Mouse (Mus musculus): ENCODE data around the gene Ddt.
"Not testable (repeated sequence)": the region's sequence is repeated elsewhere in the genome, so short reads cannot be mapped to it uniquely, and the experiment has no call there.

Ddt gene

GRCm38 (mm10) chr10:75767756-75768155, 5.5 kb downstream of the Ddt start:
- not testable (repeated sequence) for DNase-seq

DNA sequence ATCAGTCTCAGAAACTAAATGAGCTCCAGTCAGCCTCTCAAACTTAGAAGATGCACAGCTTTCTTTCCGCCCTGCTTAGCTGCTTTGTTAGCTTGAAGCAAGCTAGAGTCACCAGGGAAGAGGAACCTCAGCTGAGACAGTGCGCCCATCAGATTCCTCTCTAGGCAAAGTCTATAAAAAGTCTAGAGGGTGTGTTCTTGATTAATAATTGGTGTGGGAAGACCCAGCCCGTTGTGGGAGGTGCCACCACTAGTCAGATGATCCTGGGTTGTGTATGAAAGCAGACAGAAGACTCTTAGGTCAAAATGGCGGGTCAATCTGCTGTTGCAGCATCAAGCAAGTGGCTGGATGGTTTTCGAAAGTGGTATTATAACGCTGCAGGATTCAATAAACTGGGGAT, 6.4 kb downstream of the Ddt start:
- peak; percentile 57 to 73 for DNase-seq

GRCm38 (mm10) chr10:75764519-75765473, 8.4 kb downstream of the Ddt start:
- DNase-seq, result peak; percentile 64 to 79

- peak; percentile 98 to 99 for DNase-seq
Observed at GRCm38 (mm10) chr10:75763682-75764518, 9.3 kb downstream of the Ddt start, which contains the start of gene Cabin1. Gene Cabin1, minus strand, starts transcription at chr10:75764341.

- DNase-seq, result no peak
Observed at GRCm38 (mm10) chr10:75762413-75762812, 10.8 kb downstream of the Ddt start.

- no peak for DNase-seq
Observed at GRCm38 (mm10) chr10:75760311-75760710, 12.9 kb downstream of the Ddt start.

DNA sequence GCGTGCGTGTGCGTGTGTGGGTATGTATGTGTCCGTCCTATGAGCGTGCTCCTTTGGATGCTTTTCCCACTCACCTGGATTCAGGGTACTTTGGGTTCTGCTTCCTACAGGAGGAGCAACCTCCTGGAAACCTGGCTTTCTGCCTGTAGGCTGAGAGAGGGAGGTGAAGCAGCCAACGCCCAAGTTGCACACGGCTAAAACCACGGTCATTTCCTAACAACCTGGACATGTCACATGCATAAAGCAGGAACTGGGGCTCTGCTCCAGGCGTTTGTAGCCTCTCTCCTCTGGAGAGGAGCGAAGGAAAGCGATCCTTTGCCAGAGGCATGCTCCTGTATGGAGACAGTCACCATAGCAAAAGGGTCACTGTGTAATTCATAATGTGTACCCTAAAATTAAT, 16.5 kb downstream of the Ddt start:
- no peak for DNase-seq

DNA sequence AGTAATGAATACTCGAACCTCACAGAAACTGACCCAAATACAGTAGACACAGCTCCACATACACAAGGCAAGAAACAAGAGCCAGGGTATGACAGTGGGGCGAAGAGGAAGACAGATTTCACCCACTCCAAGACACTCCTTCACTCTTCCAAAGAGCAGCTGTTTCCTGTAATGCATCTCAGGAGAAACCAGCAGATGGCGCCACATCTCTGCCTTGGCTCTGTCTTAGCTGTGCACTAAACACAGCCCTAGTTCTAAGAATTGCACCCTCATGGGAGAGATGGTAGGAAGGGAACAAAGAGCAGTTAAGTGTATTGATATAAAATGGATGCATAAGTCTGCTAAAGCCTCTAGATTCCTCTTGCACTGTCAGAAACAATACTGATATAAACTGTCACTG, 29.2 kb downstream of the Ddt start:
- peak; percentile 76 to 92 for DNase-seq

DNA sequence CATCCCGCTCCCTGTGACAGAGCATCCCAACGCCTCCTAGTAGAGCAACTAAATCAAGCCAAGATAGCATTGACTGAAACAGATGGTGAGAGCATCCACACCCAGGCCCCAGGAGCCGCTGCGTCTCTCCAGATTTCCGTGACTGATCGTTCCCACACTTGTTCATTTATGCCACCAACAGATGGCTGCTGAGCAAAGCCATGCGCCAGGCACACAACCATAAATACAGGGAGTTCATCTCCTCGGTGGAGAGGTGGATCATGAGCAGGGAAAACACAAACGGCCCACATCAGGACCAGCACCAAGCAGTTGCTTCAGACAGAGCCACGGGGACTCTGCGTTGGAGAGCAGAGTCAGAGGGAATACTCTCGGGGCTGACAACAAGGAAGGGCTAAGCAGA, 29.8 kb downstream of the Ddt start:
- DNase-seq, result no peak

- no peak for DNase-seq
Observed at GRCm38 (mm10) chr10:75740866-75741265, 32.3 kb downstream of the Ddt start.

- DNase-seq, result no peak
Observed at GRCm38 (mm10) chr10:75725449-75725848, 47.8 kb downstream of the Ddt start.

All from kidney, postnatal 25 days (tissue).